Mouse (Mus musculus): ENCODE data around the gene Fam71e2. TPM values are rescaled to one million over a fixed set of nuclear protein-coding genes. Genes with fewer than 3 reads are reported as not detected.

Fam71e2 gene
- total and polyA plus RNA-seq, 3 experiments = not detected

DNA sequence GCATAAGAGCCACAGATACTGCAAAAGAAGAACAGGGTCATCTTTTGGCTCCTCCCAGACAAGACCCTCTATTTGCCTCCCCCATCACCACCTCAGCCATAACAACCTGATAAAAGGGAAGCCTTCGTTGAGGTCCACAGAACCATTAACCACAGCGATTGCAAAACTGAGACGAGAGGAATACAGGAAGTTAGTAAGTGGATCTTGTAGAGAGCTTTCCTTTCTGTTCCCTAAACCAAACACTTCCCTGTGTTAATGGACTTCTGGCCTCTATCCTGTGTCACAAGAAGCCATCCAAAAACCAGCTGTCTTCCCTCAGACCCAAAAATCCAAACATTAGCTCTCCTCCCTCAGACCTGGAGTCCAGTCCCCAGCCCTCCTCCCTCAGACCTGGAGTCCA, 46.7 kb downstream of the Fam71e2 start:
- Histone ChIP-seq H3K4me1 (ENCODE audit: control insufficient read depth in 1 of 2, insufficient read depth in 2 of 2, low read length in 2 of 2) (peaks cover 0 to 18% of the 10 kb centered on the region in 2 experiments; a peak in 3 of 4 replicates), H3K9me3 (replicated peaks; ENCODE audit: insufficient read depth, low read length) (no peaks in the 10 kb centered on the region), H3K27ac (ENCODE audit: control insufficient read depth, low read depth, low read length) (no peak overlapping the region), H3K79me2 (ENCODE audit: control insufficient read depth, insufficient read depth, low read length, poor library complexity) (no peaks in the 10 kb centered on the region), H3K4me3 (ENCODE audit: control insufficient read depth in 1 of 2, insufficient read depth in 1 of 2, low read depth in 2 of 2, low read length in 2 of 2) (peak overlapping the region; percentile 8 to 53; a peak in 3 of 4 replicates), H3K36me3 (ENCODE audit: control insufficient read depth in 1 of 2, insufficient read depth in 2 of 2, low read length in 2 of 2) (peaks cover 0 to 7% of the 10 kb centered on the region in 2 experiments; a peak in 2 of 4 replicates), H3K9ac (ENCODE audit: control insufficient read depth, low read depth, low read length, poor library complexity, severe bottlenecking) (peak overlapping the region; percentile 32; the same call in 1 of the 2 replicates), H3K27me3 (ENCODE audit: control insufficient read depth in 1 of 2, insufficient read depth in 2 of 2, low read length in 2 of 2) (no peaks in the 10 kb centered on the region)
- peak; percentile 57 for DNase-seq (ENCODE audit: low read depth, low spot score)
- TF ChIP-seq UBTF (IDR thresholded peaks at IDR 0.05; ENCODE audit: borderline replicate concordance, insufficient read depth, low read depth, low read length) = no peak
- TF ChIP-seq GATA1 (IDR thresholded peaks at IDR 0.05; ENCODE audit: low read depth, low read length) = no peak
- no peak for TF ChIP-seq MAX (IDR thresholded peaks at IDR 0.05; ENCODE audit: low read length)
- TF ChIP-seq ETS1 (IDR thresholded peaks at IDR 0.05; ENCODE audit: low read depth, low read length) = no peak
- no peak for TF ChIP-seq SIN3A (IDR thresholded peaks at IDR 0.05; ENCODE audit: low read length)
- no peak for TF ChIP-seq ZKSCAN1 (IDR thresholded peaks at IDR 0.05; ENCODE audit: low read depth, low read length)
- TF ChIP-seq TCF12 (IDR thresholded peaks at IDR 0.05; ENCODE audit: low read depth, low read length) = no peak
- TF ChIP-seq HCFC1 (IDR thresholded peaks at IDR 0.05; ENCODE audit: low read depth, low read length) = no peak
- no peak for TF ChIP-seq MAFK (IDR thresholded peaks at IDR 0.05; ENCODE audit: borderline replicate concordance, low read depth, low read length)
- no peak for TF ChIP-seq MYB (IDR thresholded peaks at IDR 0.05; ENCODE audit: low read depth, low read length)
- TF ChIP-seq CHD1 (IDR thresholded peaks at IDR 0.05; ENCODE audit: low read depth, low read length) = no peak
- TF ChIP-seq GABPA (IDR thresholded peaks at IDR 0.05; ENCODE audit: low read depth, low read length) = no peak
- no peak for TF ChIP-seq JUND (IDR thresholded peaks at IDR 0.05; ENCODE audit: low read depth, low read length)
- no peak for TF ChIP-seq TAL1 (IDR thresholded peaks at IDR 0.05; ENCODE audit: low read length)
- no peak for TF ChIP-seq ZC3H11A (IDR thresholded peaks at IDR 0.05; ENCODE audit: low read depth, low read length)
- TF ChIP-seq NRF1 (IDR thresholded peaks at IDR 0.05; ENCODE audit: insufficient read depth, low read depth, low read length, poor library complexity, severe bottlenecking) = no peak
- no peak for TF ChIP-seq CHD2 (IDR thresholded peaks at IDR 0.05; ENCODE audit: low read length)
- no peak for TF ChIP-seq RAD21 (IDR thresholded peaks at IDR 0.05; ENCODE audit: low read depth, low read length)
- TF ChIP-seq POLR2AphosphoS2 (IDR thresholded peaks at IDR 0.05; ENCODE audit: low read length) = no peak
- TF ChIP-seq ZMIZ1 (IDR thresholded peaks at IDR 0.05; ENCODE audit: low read depth, low read length) = no peak

DNA sequence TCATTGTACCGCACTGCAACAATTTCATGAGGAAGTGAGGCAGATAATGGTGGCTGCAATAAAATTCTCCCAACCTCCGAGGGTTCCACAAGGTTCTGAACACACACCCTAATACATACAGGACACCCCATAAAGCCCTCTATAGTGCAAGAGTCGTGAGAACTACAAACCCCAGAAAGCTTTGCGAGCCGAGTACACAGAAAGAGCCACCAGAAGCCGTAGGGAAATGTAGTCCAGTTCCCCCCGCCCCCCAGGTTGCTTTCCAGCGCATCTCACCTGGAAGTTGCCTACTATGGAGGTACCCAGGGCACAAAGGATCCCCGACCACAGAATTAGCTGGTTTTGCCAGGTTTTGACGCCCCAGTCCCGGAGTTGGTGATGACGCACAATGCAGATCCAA, 47.6 kb downstream of the Fam71e2 start:
- peak; percentile 72 for DNase-seq (ENCODE audit: low read depth, low spot score)
- no peaks in the 10 kb centered on the region for H3K9me3 ChIP-seq (replicated peaks; ENCODE audit: insufficient read depth, low read length)
- peaks cover 0 to 7% of the 10 kb centered on the region in 2 experiments; a peak in 2 of 4 replicates for H3K36me3 ChIP-seq (ENCODE audit: control insufficient read depth in 1 of 2, insufficient read depth in 2 of 2, low read length in 2 of 2)
- H3K27ac ChIP-seq (ENCODE audit: control insufficient read depth, low read depth, low read length) = no peak overlapping the region
- H3K4me3 ChIP-seq (ENCODE audit: control insufficient read depth in 1 of 2, insufficient read depth in 1 of 2, low read depth in 2 of 2, low read length in 2 of 2) = peak overlapping the region; percentile 53
- H3K4me1 ChIP-seq (ENCODE audit: control insufficient read depth in 1 of 2, insufficient read depth in 2 of 2, low read length in 2 of 2) = peaks cover 0 to 18% of the 10 kb centered on the region in 2 experiments; a peak in 3 of 4 replicates
- H3K79me2 ChIP-seq (ENCODE audit: control insufficient read depth, insufficient read depth, low read length, poor library complexity) = no peaks in the 10 kb centered on the region
- H3K9ac ChIP-seq (ENCODE audit: control insufficient read depth, low read depth, low read length, poor library complexity, severe bottlenecking) = peak overlapping the region; percentile 19
- TF ChIP-seq RAD21 (IDR thresholded peaks at IDR 0.05; ENCODE audit: low read depth, low read length) (no peak), ZKSCAN1 (IDR thresholded peaks at IDR 0.05; ENCODE audit: low read depth, low read length) (no peak), USF1 (IDR thresholded peaks at IDR 0.05; ENCODE audit: low read depth, low read length) (no peak), ELF1 (IDR thresholded peaks at IDR 0.05; ENCODE audit: low read depth, low read length) (0 out of 2 replicates have a peak, but pooled peaks have one; percentile 29), TBP (IDR thresholded peaks at IDR 0.05; ENCODE audit: low read depth, low read length) (0 out of 2 replicates have a peak, but pooled peaks have one; percentile 28), HCFC1 (IDR thresholded peaks at IDR 0.05; ENCODE audit: low read depth, low read length) (peak; percentile 100), KAT2A (conservative IDR thresholded peaks at IDR 0.05; ENCODE audit: low read depth, low read length) (peak; percentile 86; the same call in 1 of the 2 replicates)
- no peaks in the 10 kb centered on the region for H3K27me3 ChIP-seq (ENCODE audit: control insufficient read depth in 1 of 2, insufficient read depth in 2 of 2, low read length in 2 of 2)
